Mouse (Mus musculus): ENCODE results near the gene Rnd2. TPM values are rescaled to one million over a fixed set of nuclear protein-coding genes. Genes with fewer than 3 reads are reported as not detected.

The Rnd2 gene
- polyA plus RNA-seq, 1 experiment from 2014 or later = 37.5 TPM

- Histone ChIP-seq H3K9me3 (ENCODE audit: control insufficient read depth, low read length) (no peaks in the 10 kb centered on the region), H3K27me3 (ENCODE audit: control insufficient read depth, insufficient read depth, low read length) (no peaks in the 10 kb centered on the region), H3K4me1 (ENCODE audit: control insufficient read depth, insufficient read depth, low read length) (no peaks in the 10 kb centered on the region), H3K4me2 (no peak overlapping the region), H3K9ac (ENCODE audit: low read length) (no peak overlapping the region), H3K36me3 (ENCODE audit: control insufficient read depth, insufficient read depth, low read length) (peaks cover under 1% of the 10 kb centered on the region; the same call in 1 of the 2 replicates), H3K27ac (ENCODE audit: low read depth, low read length) (no peak overlapping the region), H3K4me3 (ENCODE audit: low read depth, low read length) (no peak overlapping the region)
- 95% methylated on average over 6 of the region's 6 CpGs for WGBS
- no peak for DNase-seq (ENCODE audit: low spot score, missing footprints)
- no peak for ATAC-seq (ENCODE audit: low FRiP score)
Observed at GRCm38 (mm10) chr11:101519364-101519763, 54.6 kb downstream of the Rnd2 start.

Small RNA genes lying within 50 kb of the gene (microRNA-seq; reads per million reads assigned to microRNA genes)
- gene Mir6929 = not detected

Other genes starting within 250 kb of the Rnd2 start
- gene Ezh1, start 238.5 kb upstream of the Rnd2 start, polyA plus RNA-seq (2014; fragmentation: Nextera tagmentation; extraction: Ambion mirVana) = 10.4 and 10.6 TPM in 2 replicates
- gene Ramp2, start 219.0 kb upstream of the Rnd2 start, polyA plus RNA-seq (2014; fragmentation: Nextera tagmentation; extraction: Ambion mirVana) = 65.6 and 73.4 TPM in 2 replicates
- gene Vps25, start 211.3 kb upstream of the Rnd2 start, polyA plus RNA-seq (2014; fragmentation: Nextera tagmentation; extraction: Ambion mirVana) = 122 and 130 TPM in 2 replicates
- gene Wnk4, start 204.4 kb upstream of the Rnd2 start, polyA plus RNA-seq (2014; fragmentation: Nextera tagmentation; extraction: Ambion mirVana) = 4.8 and 5.2 TPM in 2 replicates
- 1.4 and 1.7 TPM in 2 replicates for gene Cntd1, start 186.0 kb upstream of the Rnd2 start, polyA plus RNA-seq (2014; fragmentation: Nextera tagmentation; extraction: Ambion mirVana)
- 213 and 220 TPM in 2 replicates for gene Coa3, start 185.9 kb upstream of the Rnd2 start, polyA plus RNA-seq (2014; fragmentation: Nextera tagmentation; extraction: Ambion mirVana)
- 163 and 179 TPM in 2 replicates for gene Becn1, start 162.7 kb upstream of the Rnd2 start, polyA plus RNA-seq (2014; fragmentation: Nextera tagmentation; extraction: Ambion mirVana)
- 146 and 154 TPM in 2 replicates for gene Psme3, start 148.8 kb upstream of the Rnd2 start, polyA plus RNA-seq (2014; fragmentation: Nextera tagmentation; extraction: Ambion mirVana)
- gene Aoc2, start 139.9 kb upstream of the Rnd2 start, polyA plus RNA-seq (2014; fragmentation: Nextera tagmentation; extraction: Ambion mirVana) = 1.3 and 1.4 TPM in 2 replicates
- gene Aoc3, start 134.4 kb upstream of the Rnd2 start, polyA plus RNA-seq (2014; fragmentation: Nextera tagmentation; extraction: Ambion mirVana) = not detected in 2 replicates
- gene G6pc, start 97.4 kb upstream of the Rnd2 start, polyA plus RNA-seq (2014; fragmentation: Nextera tagmentation; extraction: Ambion mirVana) = not detected in 2 replicates
- 83.0 and 91.1 TPM in 2 replicates for gene Aarsd1, start 47.4 kb upstream of the Rnd2 start, polyA plus RNA-seq (2014; fragmentation: Nextera tagmentation; extraction: Ambion mirVana)
- gene Gm27029, start 40.2 kb upstream of the Rnd2 start, polyA plus RNA-seq (2014; fragmentation: Nextera tagmentation; extraction: Ambion mirVana) = 7.6 and 9.9 TPM in 2 replicates
- gene Rundc1, start 39.9 kb upstream of the Rnd2 start, polyA plus RNA-seq (2014; fragmentation: Nextera tagmentation; extraction: Ambion mirVana) = 12.6 and 15.0 TPM in 2 replicates
- gene Ptges3l, start 39.7 kb upstream of the Rnd2 start, polyA plus RNA-seq (2014; fragmentation: Nextera tagmentation; extraction: Ambion mirVana) = 1.7 and 2.4 TPM in 2 replicates
- gene Rpl27, start 22.7 kb upstream of the Rnd2 start, polyA plus RNA-seq (2014; fragmentation: Nextera tagmentation; extraction: Ambion mirVana) = 385 and 399 TPM in 2 replicates
- 2.7 and 4.1 TPM in 2 replicates for gene Ifi35, start 16.6 kb upstream of the Rnd2 start, polyA plus RNA-seq (2014; fragmentation: Nextera tagmentation; extraction: Ambion mirVana)
- 43.5 and 47.6 TPM in 2 replicates for gene Vat1, start 1.2 kb downstream of the Rnd2 start, polyA plus RNA-seq (2014; fragmentation: Nextera tagmentation; extraction: Ambion mirVana)
- gene Brca1, start 87.0 kb downstream of the Rnd2 start, polyA plus RNA-seq (2014; fragmentation: Nextera tagmentation; extraction: Ambion mirVana) = 24.5 and 24.8 TPM in 2 replicates
- gene Nbr1, start 87.2 kb downstream of the Rnd2 start, polyA plus RNA-seq (2014; fragmentation: Nextera tagmentation; extraction: Ambion mirVana) = 91.0 and 93.8 TPM in 2 replicates
- gene Tmem106a, start 117.2 kb downstream of the Rnd2 start, polyA plus RNA-seq (2014; fragmentation: Nextera tagmentation; extraction: Ambion mirVana) = 2.6 and 2.7 TPM in 2 replicates
- not detected in 2 replicates for gene Gm11634, start 134.3 kb downstream of the Rnd2 start, polyA plus RNA-seq (2014; fragmentation: Nextera tagmentation; extraction: Ambion mirVana)
- 44.0 and 44.8 TPM in 2 replicates for gene Rdm1, start 162.2 kb downstream of the Rnd2 start, polyA plus RNA-seq (2014; fragmentation: Nextera tagmentation; extraction: Ambion mirVana)
- gene Arl4d, start 200.5 kb downstream of the Rnd2 start, polyA plus RNA-seq (2014; fragmentation: Nextera tagmentation; extraction: Ambion mirVana) = 3.9 and 4.4 TPM in 2 replicates